Comparison of ENCODE assay signal across 26 mouse cellular contexts in the genomic region with DNA sequence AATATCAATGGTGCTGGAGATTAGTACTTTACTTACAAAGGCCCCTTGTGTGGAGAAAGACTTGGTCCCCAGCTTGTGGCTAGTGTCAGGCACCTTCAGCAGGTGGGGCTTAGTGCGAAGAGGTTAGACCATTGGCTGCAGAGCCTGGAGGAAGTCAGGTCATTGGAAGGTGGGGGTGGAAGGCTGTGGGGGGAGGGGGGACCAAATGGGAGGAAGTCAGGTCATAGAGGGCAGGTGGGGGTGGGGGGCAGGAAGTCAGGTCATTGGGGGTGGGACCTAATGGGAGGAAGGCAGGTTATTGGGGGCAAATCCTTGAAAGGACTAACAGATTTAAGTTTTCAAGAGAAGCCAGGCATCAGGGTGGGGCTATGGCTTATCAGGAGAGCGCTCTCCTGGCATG. TPM values are rescaled to one million over a fixed set of nuclear protein-coding genes. Genes with fewer than 3 reads are reported as not detected.
"Had no signal": no experiment of that assay in that cellular context is flagged by ENCODE, and none has a peak within 500 bp of the region (broad histone marks: within the 10 kb centered on the region; RNA-seq: fewer than 3 reads in every experiment).

No protein-coding gene starts in this region.

- H3K4me3 ChIP-seq: heart, adult 2 months; heart, embryonic 13.5 days; heart, embryonic 15.5 days; hindbrain, embryonic 13.5 days; hindbrain, embryonic 15.5 days; kidney, embryonic 15.5 days; limb, embryonic 13.5 days; limb, embryonic 15.5 days; liver, embryonic 12.5 days had no signal

- DNase-seq: gastrocnemius, postnatal 25 days; heart, adult 2 months; heart, postnatal 14 days; heart, postnatal 36 days; kidney, adult 11 months; kidney, adult 2 months; kidney, adult 9 months; kidney, postnatal 25 days; layer of hippocampus, adult 9-11 months; layer of hippocampus, postnatal 36 days; left cerebral cortex, postnatal 4 days had no signal

- H3K9me3 ChIP-seq: heart, embryonic 13.5 days; heart, embryonic 15.5 days; hindbrain, embryonic 13.5 days; hindbrain, embryonic 15.5 days; kidney, embryonic 15.5 days; limb, embryonic 13.5 days; limb, embryonic 15.5 days; liver, embryonic 12.5 days had no signal

- H3K27me3 ChIP-seq: heart, embryonic 13.5 days; heart, embryonic 15.5 days; hindbrain, embryonic 13.5 days; hindbrain, embryonic 15.5 days; kidney, embryonic 15.5 days; limb, embryonic 13.5 days; limb, embryonic 15.5 days; liver, embryonic 12.5 days had no signal

- H3K4me1 ChIP-seq: heart, embryonic 13.5 days; heart, embryonic 15.5 days; kidney, embryonic 15.5 days; limb, embryonic 13.5 days; limb, embryonic 15.5 days; liver, embryonic 12.5 days had no signal

- H3K27ac ChIP-seq: heart, adult 2 months; heart, embryonic 13.5 days; heart, embryonic 15.5 days; hindbrain, embryonic 15.5 days; hindbrain, postnatal 0 days; kidney, embryonic 15.5 days; kidney, postnatal 0 days; limb, embryonic 13.5 days; limb, embryonic 15.5 days; liver, embryonic 12.5 days; liver, embryonic 14.5 days had no signal

- H3K36me3 ChIP-seq: heart, embryonic 13.5 days; heart, embryonic 15.5 days; hindbrain, embryonic 13.5 days; hindbrain, embryonic 15.5 days; kidney, embryonic 15.5 days; limb, embryonic 13.5 days; limb, embryonic 15.5 days; liver, embryonic 12.5 days had no signal

RNA-seq across cellular contexts. Expression of a gene that starts 44.3 kb away (rescaled TPM):
- total RNA-seq: granulocyte monocyte progenitor cell, adult 5-6 weeks; heart, adult 2 months; heart, postnatal 14 days; heart, postnatal 36 days; liver, adult 2 months had no signal
- polyA plus RNA-seq: heart, adult 2 months; heart, embryonic 15.5 days; heart, postnatal 0 days; kidney, adult 2 months; liver, adult 2 months; liver, embryonic 14.5 days; liver, embryonic 16.5 days had no signal
